Mouse (Mus musculus) CH12.LX (cell line): ENCODE data around the gene Slc25a28. TPM values are rescaled to one million over a fixed set of nuclear protein-coding genes. Genes with fewer than 3 reads are reported as not detected.

Source experiments
- DNase-seq: peaks from one replicate; pipeline ENCODE4 v3.0.0-alpha.2; 2013; ENCODE audit errors: extremely low read depth
- H3K27ac ChIP-seq: 2 replicates; pipeline ENCODE4 v1.5.1; 2012; ENCODE audit warnings: low read depth, mild to moderate bottlenecking, control low read depth, moderate library complexity; ENCODE audit not compliant: insufficient read depth
- H3K27me3 ChIP-seq: replicated peaks from 2 replicates; pipeline ENCODE3; 2012; ENCODE audit warnings: inconsistent platforms
- H3K36me3 ChIP-seq, 2 experiments: replicated peaks in 1 of 2; 2 replicates each; pipeline versions ENCODE3 to v1.6.1; 2012; ENCODE audit warnings: inconsistent platforms in 1 of 2, low read length in 1 of 2, mild to moderate bottlenecking in 1 of 2, mixed read lengths in 1 of 2, moderate library complexity in 1 of 2; ENCODE audit not compliant: control insufficient read depth in 1 of 2, insufficient read depth in 1 of 2
- H3K4me1 ChIP-seq, 2 experiments: 2 replicates each; pipeline ENCODE4 v1.6.1; 2012; ENCODE audit warnings: inconsistent platforms in 1 of 2, moderate library complexity in 1 of 2; ENCODE audit not compliant: insufficient read depth in 2 of 2, control insufficient read depth in 1 of 2
- H3K4me2 ChIP-seq: 2 replicates; pipeline ENCODE4 v1.6.1; 2012; ENCODE audit warnings: low read depth, mild to moderate bottlenecking, control low read depth; ENCODE audit not compliant: poor library complexity, insufficient read depth, severe bottlenecking
- H3K4me3 ChIP-seq, 3 experiments: fragments of 150-350 bp in 1 of 3; sonication (generic) in 1 of 3; replicated peaks in 1 of 3; 2 replicates each; pipeline versions ENCODE3 to v1.5.1; 2011 to 2012; ENCODE audit warnings: low read depth in 2 of 3, low read length in 2 of 3, mild to moderate bottlenecking in 2 of 3, moderate library complexity in 2 of 3, control low read depth in 1 of 3, improper control_type of control experiment in 1 of 3, inconsistent platforms in 1 of 3, mixed read lengths in 1 of 3; ENCODE audit not compliant: poor library complexity in 1 of 3
- H3K79me2 ChIP-seq: replicated peaks from 2 replicates; pipeline ENCODE4 v1.6.1; 2012; ENCODE audit warnings: mild to moderate bottlenecking, moderate library complexity; ENCODE audit not compliant: control insufficient read depth, poor library complexity, insufficient read depth, severe bottlenecking; ENCODE audit errors: extremely low read depth
- H3K9ac ChIP-seq: 2 replicates; pipeline ENCODE4 v1.6.1; 2012; ENCODE audit warnings: low read depth, mild to moderate bottlenecking, control low read depth, moderate library complexity; ENCODE audit not compliant: insufficient read depth
- H3K9me3 ChIP-seq: replicated peaks from 2 replicates; pipeline ENCODE3; 2012; ENCODE audit warnings: low read length, inconsistent platforms, mixed read lengths
- BHLHE40 ChIP-seq: IDR thresholded peaks from 2 replicates; pipeline ENCODE4 v1.6.1; 2011; ENCODE audit warnings: mild to moderate bottlenecking, low read depth, low read length, improper control_type of control experiment
- ELF1 ChIP-seq: IDR thresholded peaks from 2 replicates; pipeline ENCODE4 v1.6.1; 2014; ENCODE audit warnings: low read depth, mild to moderate bottlenecking, inconsistent platforms, low read length, improper control_type of control experiment
- ETS1 ChIP-seq: conservative IDR thresholded peaks from 2 replicates; pipeline ENCODE4 v1.6.1; 2012; ENCODE audit warnings: low read depth, mild to moderate bottlenecking, inconsistent platforms, low read length, improper control_type of control experiment, moderate library complexity
- JUND ChIP-seq: conservative IDR thresholded peaks from 2 replicates; pipeline ENCODE4 v1.6.1; 2011; ENCODE audit warnings: low read depth, low read length, improper control_type of control experiment
- MAX ChIP-seq: IDR thresholded peaks from 2 replicates; pipeline ENCODE4 v1.6.1; 2011; ENCODE audit warnings: low read length, improper control_type of control experiment
- MXI1 ChIP-seq: IDR thresholded peaks from 2 replicates; pipeline ENCODE4 v1.6.1; 2011; ENCODE audit warnings: mild to moderate bottlenecking, low read depth, low read length, improper control_type of control experiment
- POLR2AphosphoS2 ChIP-seq: IDR thresholded peaks from 2 replicates; pipeline ENCODE4 v1.6.1; 2011; ENCODE audit warnings: low read depth, low read length, improper control_type of control experiment
- USF1 ChIP-seq: IDR thresholded peaks from 2 replicates; pipeline ENCODE4 v1.6.1; 2014; ENCODE audit warnings: low read depth, mild to moderate bottlenecking, inconsistent platforms, low read length, improper control_type of control experiment
- ZNF384 ChIP-seq: IDR thresholded peaks from 2 replicates; pipeline ENCODE4 v1.6.1; 2012; ENCODE audit warnings: low read depth, low read length, improper control_type of control experiment, inconsistent platforms
- dilution Hi-C: fragments of 300-500 bp; cut with MboI; formaldehyde crosslinking; loops from 2 replicates; pipeline ENCODE4 v1.14.3; 2020; ENCODE audit warnings: low sequenced_read_pairs; ENCODE audit not compliant: extremely low pct_unique_long_range_greater_than_20kb, extremely low pct_ligation_motif_present
- in situ Hi-C: fragments of 300-500 bp; cut with MboI; formaldehyde crosslinking; loops from 3 replicates; pipeline ENCODE4 v1.14.3; 2019; ENCODE audit warnings: low sequenced_read_pairs, low pct_ligation_motif_present, low pct_unique_long_range_greater_than_20kb, mixed read lengths
- polyA plus RNA-seq: library from polyadenylated mRNA; unstranded; fragments of >175 nt; gene quantifications from 2 replicates; pipeline ENCODE4 v1.2.1, GENCODE M21; 2012; ENCODE audit warnings: low read depth; ENCODE audit not compliant: insufficient read length
- total RNA-seq, 2 experiments: library from RNA; depleted of rRNA; stranded (reverse); fragments of 300-350 nt in 1 of 2; fragments of >200 nt in 1 of 2; gene quantifications; 2 replicates each; pipeline ENCODE4 v1.2.3; 2012 to 2014

Gene Slc25a28
- total and polyA plus RNA-seq, 3 experiments, result 35.2 to 48.1 (median 37.8) TPM

GRCm38 (mm10) chr19:43699763-43700155 lies 25.1 kb upstream of the Slc25a28 start:
- Histone ChIP-seq H3K27ac (no peak overlapping the region), H3K79me2 (no peaks in the 10 kb centered on the region), H3K9ac (no peak overlapping the region), H3K9me3 (peaks cover 2% of the 10 kb centered on the region), H3K4me2 (no peak overlapping the region), H3K36me3 (peaks cover 10 to 56% of the 10 kb centered on the region in 2 experiments), H3K4me1 (peaks cover 0 to 7% of the 10 kb centered on the region in 2 experiments; a peak in 1 of 4 replicates), H3K27me3 (no peaks in the 10 kb centered on the region), H3K4me3 (no peak overlapping the region)
- dilution Hi-C loops (no loop called here), in situ Hi-C loops (no loop called here)
- DNase-seq, result no peak
- TF ChIP-seq MAX (no peak), JUND (no peak), ZNF384 (no peak)

GRCm38 (mm10) chr19:43699021-43699762 lies 24.5 kb upstream of the Slc25a28 start:
- Histone ChIP-seq H3K9me3 (peaks cover 2% of the 10 kb centered on the region), H3K4me3 (no peak overlapping the region), H3K27me3 (no peaks in the 10 kb centered on the region), H3K4me2 (no peak overlapping the region), H3K36me3 (peaks cover 9 to 54% of the 10 kb centered on the region in 2 experiments), H3K27ac (no peak overlapping the region), H3K4me1 (peaks cover 0 to 7% of the 10 kb centered on the region in 2 experiments; a peak in 1 of 4 replicates), H3K9ac (no peak overlapping the region), H3K79me2 (no peaks in the 10 kb centered on the region)
- no peak for DNase-seq
- TF ChIP-seq ZNF384, result no peak
- TF ChIP-seq USF1, result no peak
- no peak for TF ChIP-seq BHLHE40
- no peak for TF ChIP-seq ETS1
- TF ChIP-seq MXI1, result no peak
- TF ChIP-seq POLR2AphosphoS2, result no peak
- in situ Hi-C loops, result no loop called here
- dilution Hi-C loops, result no loop called here

- Histone ChIP-seq H3K27me3 (no peaks in the 10 kb centered on the region), H3K27ac (no peak overlapping the region), H3K9me3 (peaks cover 2% of the 10 kb centered on the region), H3K36me3 (peaks cover 9 to 52% of the 10 kb centered on the region in 2 experiments), H3K79me2 (no peaks in the 10 kb centered on the region), H3K4me2 (no peak overlapping the region), H3K4me3 (no peak overlapping the region)
- DNase-seq, result no peak
- TF ChIP-seq JUND (no peak), ELF1 (no peak)
- TF ChIP-seq, all 38 proteins: peak for 0
- Histone ChIP-seq H3K4me1 (peaks cover 0 to 7% of the 10 kb centered on the region in 2 experiments; a peak in 1 of 4 replicates), H3K9ac (no peak overlapping the region)
- dilution Hi-C loops, result no loop called here
- in situ Hi-C loops, result no loop called here
These were observed 23.1 kb upstream of the Slc25a28 start for GRCm38 (mm10) chr19:43697666-43698370.
